Mouse (Mus musculus) hindbrain, postnatal 0 days (tissue): ENCODE measurements around the gene Cacna1s. TPM values are rescaled to one million over a fixed set of nuclear protein-coding genes. Genes with fewer than 3 reads are reported as not detected.

ENCODE experiments used
- ATAC-seq: fragments of 200-750 bp; cut with Nextera tagmentation; 2 replicates; pipeline ENCODE4 v1.8.0; 2017; ENCODE audit warnings: mild to moderate bottlenecking, moderate TSS enrichment, moderate library complexity
- DNase-seq: peaks from one replicate; pipeline ENCODE4 v3.0.0-alpha.2; 2015; ENCODE audit warnings: low spot score
- H3K27ac ChIP-seq: fragments of 300-500 bp; sonication (generic); 2 replicates; pipeline ENCODE4 v1.5.1; 2014; ENCODE audit warnings: mild to moderate bottlenecking
- H3K27me3 ChIP-seq: fragments of 300-500 bp; sonication (generic); 2 replicates; pipeline ENCODE4 v1.6.1; 2014; ENCODE audit warnings: low read length, mixed read lengths; ENCODE audit not compliant: insufficient read depth
- H3K36me3 ChIP-seq: fragments of 300-500 bp; sonication (generic); 2 replicates; pipeline ENCODE4 v1.6.1; 2014; ENCODE audit warnings: low read length, mixed read lengths; ENCODE audit not compliant: insufficient read depth
- H3K4me1 ChIP-seq: fragments of 300-500 bp; sonication (generic); 2 replicates; pipeline ENCODE4 v1.6.1; 2014; ENCODE audit warnings: antibody characterized with exemption, low read length, mixed read lengths; ENCODE audit not compliant: insufficient read depth
- H3K4me2 ChIP-seq: fragments of 300-500 bp; sonication (generic); 2 replicates; pipeline ENCODE4 v1.6.1; 2014; ENCODE audit warnings: low read depth, mild to moderate bottlenecking, low read length, moderate library complexity, mixed read lengths
- H3K4me3 ChIP-seq: fragments of 300-500 bp; sonication (generic); 2 replicates; pipeline ENCODE4 v1.5.1; 2014; ENCODE audit warnings: low read length
- H3K9ac ChIP-seq: fragments of 300-500 bp; sonication (generic); replicated peaks from 2 replicates; pipeline ENCODE4 v1.6.1; 2014; ENCODE audit warnings: mild to moderate bottlenecking, low read length, moderate library complexity, mixed read lengths
- H3K9me3 ChIP-seq: fragments of 300-500 bp; sonication (generic); 2 replicates; pipeline ENCODE4 v1.6.1; 2016; ENCODE audit warnings: low read length, mixed read lengths
- CTCF ChIP-seq: IDR thresholded peaks from 2 replicates; pipeline ENCODE4 v1.5.1; 2016; ENCODE audit warnings: antibody characterized with exemption, control low read depth, low read depth
- WGBS: fragments of 180-500 bp; shearing (Covaris S2); extraction: QIAGEN DNeasy Blood & Tissue Kit; methylation state at CpG from one replicate; pipeline ENCODE4 v1.1.7; 2014; 5-methylcytosine and 5-hydroxymethylcytosine counted together
- polyA plus RNA-seq: library from polyadenylated mRNA; unstranded; fragments of >200 nt; fragmentation: Nextera tagmentation; extraction: Ambion mirVana; gene quantifications from 2 replicates; pipeline ENCODE4 v1.2.1, GENCODE M21; 2015
- total RNA-seq: library from RNA; depleted of rRNA; stranded (reverse); fragments of >200 nt; gene quantifications from 2 replicates; pipeline ENCODE4 v1.2.3, GENCODE M21; 2014

Gene Cacna1s
- total and polyA plus RNA-seq, 2 experiments from 2014 or later: 0.53 to 1.9 TPM

DNA sequence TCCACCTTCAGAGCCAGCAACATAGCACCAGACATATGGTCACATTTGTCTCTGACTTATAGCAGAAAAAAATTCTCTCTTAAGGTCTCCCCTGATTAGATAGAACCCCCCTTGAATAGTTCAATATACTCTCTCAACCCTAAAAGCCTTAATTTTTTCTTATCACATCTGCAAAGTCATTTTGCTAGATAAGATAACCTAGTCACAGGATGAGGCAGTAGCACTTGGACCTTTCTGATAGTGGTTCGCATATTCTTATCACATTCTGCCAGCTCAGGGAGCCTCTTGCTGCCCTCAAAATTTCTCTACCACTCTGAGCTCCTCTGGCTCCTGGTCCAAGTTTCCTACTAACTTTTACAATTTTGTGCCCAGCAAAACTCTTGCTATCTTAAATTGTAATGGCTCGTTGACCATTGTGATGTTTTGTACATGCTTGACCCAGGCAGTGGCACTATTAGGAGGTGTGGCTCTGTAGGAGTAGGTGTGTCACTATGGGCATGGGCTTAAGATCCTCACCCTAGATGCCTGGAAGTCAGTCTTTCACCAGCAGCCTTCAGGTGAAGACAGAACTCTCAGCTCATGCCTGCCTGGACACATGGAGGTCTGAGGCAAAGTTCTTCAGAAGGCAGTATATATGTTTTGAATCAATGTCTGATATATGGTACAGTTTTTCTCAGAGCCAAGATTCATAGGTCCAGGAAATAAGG lies 37.6 kb upstream of the Cacna1s start:
- 85% methylated on average over 2 of the region's 2 CpGs for WGBS
- Histone ChIP-seq H3K9me3 (no peaks in the 10 kb centered on the region), H3K4me2 (no peak overlapping the region), H3K27me3 (no peaks in the 10 kb centered on the region), H3K4me3 (no peak overlapping the region), H3K9ac (no peak overlapping the region), H3K36me3 (no peaks in the 10 kb centered on the region), H3K27ac (no peak overlapping the region), H3K4me1 (no peaks in the 10 kb centered on the region; the same call in 1 of the 2 replicates)
- ATAC-seq: no peak
- no peak for TF ChIP-seq CTCF
- DNase-seq: no peak

DNA sequence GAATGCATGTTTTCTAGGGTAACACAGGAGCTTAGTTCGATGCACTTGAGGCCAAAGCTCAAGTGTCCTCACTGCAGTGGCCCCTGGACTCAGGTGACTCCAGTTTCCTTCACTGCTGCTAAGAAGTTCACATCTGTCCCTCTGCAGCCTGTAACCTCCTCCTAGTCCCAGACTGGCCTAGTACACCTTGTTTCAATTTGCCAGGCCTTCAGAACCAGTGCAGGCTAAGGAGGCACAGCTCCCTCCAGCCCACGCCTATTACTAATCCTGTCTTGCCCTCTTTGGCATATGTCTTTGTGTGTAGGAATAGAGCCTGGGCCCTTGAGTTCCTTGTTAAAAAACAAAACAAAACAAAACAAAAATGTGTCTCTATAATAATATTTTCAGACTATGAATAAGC lies 35.2 kb upstream of the Cacna1s start:
- Histone ChIP-seq H3K4me2 (peak overlapping the region; percentile 88), H3K27me3 (no peaks in the 10 kb centered on the region), H3K9me3 (no peaks in the 10 kb centered on the region), H3K4me3 (peak overlapping the region; percentile 63), H3K36me3 (peaks cover 10% of the 10 kb centered on the region; the same call in 1 of the 2 replicates), H3K9ac (no peak overlapping the region), H3K4me1 (no peaks in the 10 kb centered on the region; the same call in 1 of the 2 replicates), H3K27ac (no peak overlapping the region)
- ATAC-seq: peak; percentile 16; the same call in 1 of the 2 replicates
- WGBS: 88% methylated on average over 2 of the region's 2 CpGs
- DNase-seq: no peak
- no peak for TF ChIP-seq CTCF

DNA sequence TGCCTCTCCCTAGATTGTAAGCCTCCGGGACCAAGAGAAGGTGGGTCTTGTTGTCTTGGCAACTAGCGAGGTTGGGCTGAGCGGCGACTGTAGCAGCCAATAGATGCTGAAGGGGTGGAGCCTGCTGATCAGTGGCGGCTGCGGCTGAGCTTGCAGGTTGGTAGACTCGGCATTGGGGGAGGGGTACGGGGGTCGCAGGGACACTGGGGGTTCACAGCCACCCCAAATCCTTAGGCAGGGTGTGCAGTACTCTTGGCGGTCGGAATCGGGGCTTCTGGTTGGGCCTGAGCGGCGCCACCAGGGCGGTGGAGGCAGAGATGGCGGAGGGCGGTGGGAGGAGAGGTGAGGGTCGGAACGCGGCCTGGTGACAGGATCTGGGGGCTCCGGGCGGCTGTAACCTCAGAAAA lies 34.6 kb upstream of the Cacna1s start:
- H3K27ac ChIP-seq: peak overlapping the region; percentile 71
- peak overlapping the region; percentile 88 for H3K4me2 ChIP-seq
- ATAC-seq (peak; percentile 100), DNase-seq (peak; percentile 98)
- no peaks in the 10 kb centered on the region; the same call in 1 of the 2 replicates for H3K4me1 ChIP-seq
- H3K36me3 ChIP-seq: peaks cover 12% of the 10 kb centered on the region; the same call in 1 of the 2 replicates
- no peaks in the 10 kb centered on the region for H3K9me3 ChIP-seq
- no peaks in the 10 kb centered on the region for H3K27me3 ChIP-seq
- peak overlapping the region; percentile 66 for H3K9ac ChIP-seq
- WGBS: 0% methylated on average over 22 of the region's 22 CpGs
- H3K4me3 ChIP-seq: peak overlapping the region; percentile 63
- no peak for TF ChIP-seq CTCF

DNA sequence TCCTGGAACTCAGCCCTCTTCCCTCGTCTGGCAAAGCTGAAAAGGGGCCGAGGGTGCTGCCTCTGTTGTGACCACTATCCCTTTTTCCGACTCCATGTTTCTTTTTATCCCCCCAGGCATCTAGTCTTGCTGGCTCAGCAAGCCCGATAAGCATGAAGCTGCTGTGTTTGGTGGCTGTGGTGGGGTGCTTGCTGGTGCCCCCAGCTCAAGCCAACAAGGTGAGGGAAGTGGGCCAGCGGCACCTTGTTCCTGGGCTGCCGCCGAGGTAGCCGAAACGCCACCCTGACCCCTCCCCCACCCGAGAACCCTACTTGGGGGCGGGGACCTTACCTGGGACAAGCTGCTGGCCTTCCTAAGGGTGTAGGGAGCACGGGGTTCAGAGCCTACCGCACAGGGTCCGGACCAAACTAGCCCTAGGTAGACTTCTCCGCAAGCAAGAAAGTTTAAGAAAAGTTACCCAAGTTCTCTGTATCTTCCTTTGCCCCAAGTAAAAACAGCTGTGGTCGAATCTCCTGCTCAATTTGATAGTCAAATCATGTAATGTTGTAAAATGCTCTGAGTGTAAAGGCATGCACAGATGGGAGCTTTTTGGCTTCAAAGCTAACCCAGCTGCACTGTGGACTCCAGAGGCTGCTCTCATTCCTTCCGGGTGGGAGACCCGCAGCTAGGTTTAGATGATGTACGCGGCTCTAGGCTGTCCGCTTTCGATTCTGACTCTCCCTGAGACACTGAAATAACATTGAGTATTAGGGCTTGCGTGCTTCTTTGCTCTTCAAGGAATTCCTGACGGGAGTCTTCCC lies 34.0 kb upstream of the Cacna1s start:
- Histone ChIP-seq H3K4me1 (no peaks in the 10 kb centered on the region; the same call in 1 of the 2 replicates), H3K4me3 (peak overlapping the region; percentile 63), H3K27me3 (no peaks in the 10 kb centered on the region), H3K9me3 (no peaks in the 10 kb centered on the region), H3K36me3 (peaks cover 15% of the 10 kb centered on the region; the same call in 1 of the 2 replicates), H3K4me2 (peak overlapping the region; percentile 88), H3K27ac (peak overlapping the region; percentile 71), H3K9ac (peak overlapping the region; percentile 66)
- WGBS: 4% methylated on average over 24 of the region's 24 CpGs
- ATAC-seq: peak; percentile 33
- no peak for TF ChIP-seq CTCF
- peak; percentile 33 for DNase-seq

DNA sequence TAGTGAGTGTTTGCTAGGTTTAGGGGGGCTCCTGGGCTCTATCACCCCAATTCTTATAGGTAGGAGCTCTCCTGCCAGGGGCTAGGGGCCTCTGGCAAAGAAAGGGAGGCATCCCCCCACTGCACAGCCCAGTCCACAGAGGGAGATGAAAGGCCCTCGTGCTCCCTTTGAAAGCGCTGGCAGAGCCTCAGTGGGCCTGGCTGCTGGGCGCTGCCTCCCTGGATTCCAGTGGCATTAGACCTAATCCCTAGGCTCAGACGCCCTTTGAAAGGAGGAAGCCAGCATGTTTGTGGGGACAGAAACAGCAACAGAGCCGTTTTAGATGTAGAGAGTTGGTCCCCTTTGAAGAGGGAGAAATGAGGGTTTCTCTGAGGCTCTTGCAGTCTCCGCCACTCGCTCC lies 22.3 kb upstream of the Cacna1s start:
- DNase-seq (no peak), ATAC-seq (no peak)
- no peak overlapping the region for H3K9ac ChIP-seq
- H3K4me1 ChIP-seq: no peaks in the 10 kb centered on the region
- TF ChIP-seq CTCF: no peak
- H3K9me3 ChIP-seq: no peaks in the 10 kb centered on the region
- no peaks in the 10 kb centered on the region for H3K27me3 ChIP-seq
- no peak overlapping the region for H3K27ac ChIP-seq
- no peak overlapping the region for H3K4me3 ChIP-seq
- peaks cover 38% of the 10 kb centered on the region for H3K36me3 ChIP-seq
- WGBS: 61% methylated on average over 7 of the region's 7 CpGs
- H3K4me2 ChIP-seq: no peak overlapping the region

DNA sequence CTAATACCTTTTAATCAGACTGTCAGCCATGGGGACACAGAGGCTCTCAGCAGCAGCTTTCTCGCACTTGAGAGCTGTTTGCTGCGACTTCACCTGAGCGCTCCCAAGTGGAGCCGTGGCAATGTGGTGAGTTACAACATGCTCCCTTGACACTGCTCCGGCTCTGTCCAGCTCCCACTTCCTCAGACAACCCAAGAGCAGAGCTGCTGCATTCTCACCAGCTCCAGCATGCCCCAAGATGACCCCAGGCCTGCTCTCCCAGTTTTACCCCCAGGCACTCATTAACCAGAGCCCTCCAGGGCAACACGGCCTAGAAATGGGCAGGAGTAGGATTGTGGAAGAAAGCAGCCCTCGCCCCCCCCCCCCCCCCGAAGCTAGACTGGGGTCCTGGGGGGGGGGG lies 20.9 kb upstream of the Cacna1s start:
- WGBS: 76% methylated on average over 8 of the region's 8 CpGs
- Histone ChIP-seq H3K4me3 (no peak overlapping the region), H3K4me1 (no peaks in the 10 kb centered on the region), H3K9ac (no peak overlapping the region), H3K27me3 (no peaks in the 10 kb centered on the region), H3K4me2 (no peak overlapping the region), H3K36me3 (peaks cover 33% of the 10 kb centered on the region), H3K27ac (no peak overlapping the region), H3K9me3 (no peaks in the 10 kb centered on the region)
- no peak for TF ChIP-seq CTCF
- DNase-seq (no peak), ATAC-seq (no peak)
